Mouse (Mus musculus): ENCODE results near the gene Aftph.

Aftph gene

DNA sequence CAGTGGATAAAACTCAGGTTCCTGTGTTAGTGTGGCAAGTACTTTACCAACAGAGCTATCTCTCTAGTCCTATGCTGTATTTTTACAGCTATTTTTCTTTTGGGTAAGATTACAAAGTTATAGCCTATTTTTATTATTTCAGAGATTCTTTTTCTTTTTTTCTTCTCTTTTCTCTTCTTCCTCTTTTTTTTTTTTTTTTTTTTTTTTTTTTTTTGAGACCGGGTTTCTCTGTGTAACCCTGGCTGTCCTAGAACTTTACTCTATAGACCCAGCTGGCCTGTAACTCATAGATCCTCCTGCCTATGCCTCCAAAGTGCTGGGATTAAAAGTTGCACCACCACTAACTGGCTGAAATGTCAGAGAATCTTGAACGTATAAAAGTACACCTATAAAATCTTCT lies 13.3 kb downstream of the Aftph start:
- DNase-seq (ENCODE audit: low spot score), result no peak

DNA sequence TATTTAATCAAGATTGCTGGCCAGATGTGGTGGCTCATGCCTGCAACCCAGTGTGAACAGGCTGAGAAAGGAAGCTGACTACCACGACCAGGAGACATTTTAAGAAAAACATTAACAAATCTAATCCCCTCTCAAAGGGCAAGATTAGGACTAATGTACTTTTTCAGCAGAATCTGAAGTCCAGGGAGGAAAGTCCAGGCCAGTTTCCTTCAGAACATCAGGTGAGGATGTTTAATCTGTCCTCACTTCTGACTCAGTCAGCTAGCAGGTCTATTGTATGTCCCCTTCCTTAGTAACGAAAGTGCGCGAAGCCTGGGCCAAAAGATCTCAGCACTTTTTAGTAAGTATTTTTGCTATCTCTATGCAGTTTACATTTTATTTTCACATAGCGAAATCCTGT lies 17.8 kb downstream of the Aftph start:
- DNase-seq (ENCODE audit: low spot score), result no peak

DNA sequence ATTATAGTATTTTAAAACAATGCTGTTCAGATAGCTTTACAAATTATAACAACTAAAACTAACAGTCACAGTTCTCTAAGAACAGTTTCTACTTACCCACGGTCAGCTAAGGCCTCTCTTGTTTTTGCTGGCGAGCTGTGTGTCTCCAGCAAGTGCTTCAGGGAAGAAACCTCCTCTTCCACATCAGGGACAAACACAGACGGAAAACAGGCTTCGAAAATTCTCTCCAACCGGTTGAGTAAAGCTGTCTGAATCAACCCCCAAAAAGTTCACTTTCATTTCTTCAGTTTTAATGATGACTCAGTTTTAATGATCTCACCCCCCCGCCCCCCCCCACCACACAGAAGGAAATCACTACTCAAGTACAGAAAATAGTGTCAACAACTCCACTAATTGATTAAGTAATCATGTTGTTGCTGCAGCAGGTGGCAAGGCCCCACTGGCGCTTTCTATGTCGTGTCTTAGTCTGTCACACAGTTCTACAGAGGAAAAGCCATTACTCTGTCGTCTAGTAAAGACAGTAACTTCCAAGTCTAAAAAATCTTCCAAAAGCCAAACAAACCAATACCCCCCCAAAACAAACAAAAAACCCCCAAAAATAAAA lies 29.2 kb downstream of the Aftph start:
- no peak for DNase-seq (ENCODE audit: low spot score)

DNA sequence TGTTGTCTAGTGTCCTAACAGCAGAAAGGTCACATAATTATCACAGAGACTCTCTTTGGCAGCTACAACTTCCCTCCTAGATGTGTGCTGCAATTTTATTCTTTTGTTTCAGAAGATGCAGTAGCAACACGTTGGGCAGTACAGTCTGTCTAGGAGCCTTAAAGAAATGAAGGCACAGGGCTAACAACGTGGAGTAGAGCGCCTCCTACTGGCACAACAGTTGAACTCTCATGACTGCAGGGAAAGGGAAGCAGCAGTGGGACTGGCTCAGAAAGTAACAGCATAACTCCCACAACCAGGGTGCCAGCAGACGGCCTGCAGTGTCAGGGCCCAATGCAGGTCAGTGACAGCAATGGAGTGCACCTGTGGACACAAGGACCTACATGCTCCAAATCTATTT lies 50.4 kb downstream of the Aftph start:
- DNase-seq (ENCODE audit: low spot score), result peak; percentile 8

DNA sequence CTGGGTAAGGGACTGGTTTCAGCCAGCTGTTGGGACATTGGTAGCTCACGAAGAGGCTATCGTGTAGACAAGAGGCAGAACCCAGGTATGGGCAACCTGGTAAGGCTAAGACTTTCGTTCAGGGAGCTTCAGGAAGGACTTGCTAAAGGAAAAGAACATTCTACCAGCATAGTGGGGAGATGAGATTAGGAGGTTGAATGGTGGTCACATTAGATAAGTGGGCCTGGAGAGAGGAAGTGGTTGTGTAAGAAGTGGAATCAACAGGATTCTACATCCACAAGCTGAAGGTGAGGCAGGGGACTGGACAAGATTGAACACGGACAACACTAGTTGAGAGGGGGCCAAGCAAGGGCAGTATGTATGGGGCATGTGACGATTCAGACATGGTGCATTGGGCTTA lies 59.7 kb downstream of the Aftph start:
- DNase-seq (ENCODE audit: low spot score), result no peak

DNA sequence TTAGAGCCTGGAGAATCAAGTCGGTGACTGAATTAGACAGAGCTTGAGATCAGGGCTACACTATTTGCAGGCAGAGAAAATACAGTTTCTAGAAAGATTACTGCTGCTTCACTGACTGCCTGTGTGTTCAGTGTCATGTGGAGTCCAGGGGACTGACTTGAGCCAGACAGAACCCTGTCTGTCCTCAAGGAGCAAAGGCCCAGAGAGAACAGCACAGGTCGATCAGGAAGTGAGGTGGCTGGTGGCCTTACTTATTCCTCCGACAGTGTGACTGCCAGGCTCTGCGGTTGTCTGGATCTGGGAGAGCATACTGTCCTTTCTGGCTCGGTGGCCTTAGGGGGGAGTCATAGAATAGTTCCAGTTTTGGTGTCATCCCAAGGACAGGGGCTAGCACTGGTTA lies 60.6 kb downstream of the Aftph start:
- no peak for DNase-seq (ENCODE audit: low spot score)

DNA sequence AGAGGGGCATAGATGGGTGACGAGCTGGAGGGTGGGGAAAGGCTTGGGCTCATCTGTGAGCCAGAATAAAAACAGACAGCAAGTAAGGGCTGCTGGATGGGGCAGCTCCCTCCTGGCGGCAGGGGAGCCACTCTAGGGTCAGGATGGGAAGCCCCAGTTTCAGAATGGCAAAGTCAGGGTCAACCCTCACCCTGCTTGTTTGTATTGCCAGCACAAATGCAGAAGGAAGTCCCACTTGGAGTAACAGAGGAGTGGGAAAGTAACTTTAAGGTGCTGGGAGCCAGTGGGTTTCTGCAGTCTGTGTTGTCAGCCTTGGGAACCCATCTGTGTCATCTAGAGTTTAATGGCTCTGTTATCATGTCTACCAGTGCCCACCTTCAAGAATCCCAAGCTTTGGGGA lies 62.0 kb downstream of the Aftph start:
- DNase-seq (ENCODE audit: low spot score), result no peak

DNA sequence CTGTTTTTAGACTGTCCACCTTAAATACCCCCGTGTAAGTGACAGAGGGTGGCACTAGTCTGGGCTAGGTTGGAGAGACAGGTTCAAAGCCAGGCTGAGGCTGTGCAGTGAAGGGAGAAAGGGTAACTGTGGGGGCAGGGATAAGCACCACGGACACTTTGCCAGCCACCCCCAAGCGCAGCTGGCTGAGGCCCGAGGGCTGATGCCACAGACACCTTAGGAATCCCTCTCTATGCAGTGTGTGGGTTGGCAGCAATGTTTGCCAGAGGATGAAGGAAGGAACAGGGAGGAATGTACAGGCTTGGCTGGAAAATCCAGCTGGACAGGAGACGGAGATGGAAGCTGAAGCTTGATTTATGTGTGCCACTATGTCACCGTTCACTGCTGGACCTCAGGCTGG lies 68.9 kb downstream of the Aftph start:
- no peak for DNase-seq (ENCODE audit: low spot score)

DNA sequence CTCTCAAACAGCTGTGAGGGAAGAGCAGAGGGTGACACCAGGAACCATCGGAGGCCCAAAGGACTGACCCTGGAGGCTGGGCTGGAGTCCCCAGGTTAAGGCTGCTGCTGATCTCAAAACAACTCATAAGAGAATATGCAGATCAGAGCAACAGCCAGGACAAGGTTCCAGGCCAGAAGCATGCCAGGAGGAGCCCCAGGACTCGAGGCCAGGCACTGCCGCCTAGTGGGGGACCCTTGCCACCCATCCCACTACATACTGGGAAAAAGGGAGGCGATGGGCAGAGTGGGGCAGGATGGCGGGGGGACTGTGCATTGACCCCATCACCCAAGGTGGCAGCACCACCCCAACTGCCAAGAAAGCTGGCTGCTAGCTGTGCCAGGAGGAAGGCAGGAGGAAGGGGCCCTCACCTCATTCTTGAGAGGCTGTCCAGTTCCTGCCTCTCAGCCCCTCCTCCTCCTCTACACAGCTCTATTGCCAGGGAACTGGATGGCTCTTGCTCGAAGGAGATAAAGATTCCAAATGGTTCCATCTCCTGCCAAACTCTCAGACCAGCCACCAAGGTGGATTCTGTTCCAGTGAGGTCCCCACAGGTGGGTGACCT lies 69.5 kb downstream of the Aftph start:
- DNase-seq (ENCODE audit: low spot score), result no peak

DNA sequence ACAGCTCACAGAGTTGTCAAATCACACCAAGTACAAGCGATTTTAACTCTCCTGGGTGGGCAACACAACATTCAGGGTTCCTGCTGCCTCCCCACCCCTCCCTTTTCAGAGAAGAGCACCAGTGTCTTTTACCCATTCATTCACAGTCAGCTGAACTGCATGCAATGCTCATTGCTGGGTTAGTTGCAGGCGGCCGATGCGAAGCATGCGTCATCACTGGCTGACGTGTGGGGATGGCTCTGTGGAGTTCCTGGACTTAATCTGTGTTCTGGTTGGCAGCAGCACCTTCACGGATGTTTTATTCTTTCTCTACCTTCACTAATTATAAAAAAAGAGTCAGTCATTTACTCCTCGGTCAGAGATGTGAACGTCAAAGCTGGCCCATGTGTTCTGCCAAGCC lies 76.5 kb downstream of the Aftph start:
- no peak for DNase-seq (ENCODE audit: low spot score)

DNA sequence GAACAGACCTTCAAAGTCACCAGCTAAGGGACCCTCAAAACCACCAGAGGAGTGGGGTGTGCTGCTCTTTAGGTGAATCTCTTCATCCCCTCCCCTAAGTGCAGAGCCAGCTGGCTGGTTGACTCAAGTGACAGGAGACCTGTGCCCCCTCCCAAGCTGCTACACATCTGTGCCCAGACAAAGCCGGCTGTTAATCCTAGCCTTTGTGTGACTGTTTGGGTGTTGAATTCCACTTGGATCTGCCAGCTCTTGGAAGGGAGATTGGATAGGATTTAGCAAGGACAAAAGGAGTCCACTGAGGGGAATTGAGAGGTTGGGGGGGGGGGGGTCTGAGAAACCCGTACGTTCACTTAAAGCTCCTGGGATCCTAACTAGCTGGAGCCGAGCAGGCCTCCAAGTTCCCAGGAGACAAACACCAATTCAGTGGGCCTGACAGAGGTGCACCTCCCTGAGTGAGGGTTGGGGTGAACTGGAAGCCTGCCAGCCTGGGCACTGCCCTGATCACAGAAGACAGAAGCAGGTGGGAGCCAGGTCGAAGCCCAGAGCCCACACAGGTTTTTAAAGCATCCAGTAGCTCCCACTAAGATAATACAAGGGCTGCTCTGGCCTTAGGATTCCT lies 77.7 kb downstream of the Aftph start:
- DNase-seq (ENCODE audit: low spot score), result no peak

DNA sequence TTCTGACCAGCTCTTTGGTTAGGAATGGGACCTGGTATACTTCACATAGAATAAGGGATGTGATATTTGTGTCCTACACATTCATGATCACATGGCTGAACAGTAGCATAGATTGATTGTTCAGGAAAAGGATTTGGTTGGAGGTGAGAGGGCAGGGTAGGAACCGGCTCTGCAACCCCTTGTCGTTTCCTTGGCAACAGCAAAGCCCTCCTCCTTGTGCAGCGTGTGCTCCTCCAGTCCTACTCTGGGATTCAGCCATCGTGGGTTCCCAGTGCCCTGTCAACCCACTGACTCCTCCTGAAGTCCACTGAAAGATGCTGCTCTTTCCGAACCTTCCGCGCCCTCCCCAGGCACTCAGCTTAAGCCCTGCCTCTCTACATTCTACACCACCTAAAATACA lies 78.6 kb downstream of the Aftph start:
- no peak for DNase-seq (ENCODE audit: low spot score)

DNA sequence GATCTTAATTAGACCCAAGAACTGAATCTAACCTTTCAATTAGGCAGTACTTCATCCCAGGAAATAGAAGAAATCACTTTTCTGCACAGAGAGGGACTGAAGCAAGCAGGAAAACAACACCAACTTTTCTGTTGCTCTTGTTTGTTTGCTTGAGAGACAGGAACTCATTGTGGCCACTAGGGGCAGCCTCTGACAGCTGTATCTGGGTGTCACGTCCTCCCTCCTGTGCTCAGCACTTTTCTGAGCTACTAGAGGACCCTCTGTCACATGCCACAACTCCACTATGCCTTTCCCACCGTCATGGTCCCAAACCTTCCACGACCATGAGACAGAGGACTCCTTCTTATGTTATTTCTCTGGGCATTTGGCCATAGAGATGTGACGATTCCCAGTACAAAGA lies 79.7 kb downstream of the Aftph start:
- no peak for DNase-seq (ENCODE audit: low spot score)

DNA sequence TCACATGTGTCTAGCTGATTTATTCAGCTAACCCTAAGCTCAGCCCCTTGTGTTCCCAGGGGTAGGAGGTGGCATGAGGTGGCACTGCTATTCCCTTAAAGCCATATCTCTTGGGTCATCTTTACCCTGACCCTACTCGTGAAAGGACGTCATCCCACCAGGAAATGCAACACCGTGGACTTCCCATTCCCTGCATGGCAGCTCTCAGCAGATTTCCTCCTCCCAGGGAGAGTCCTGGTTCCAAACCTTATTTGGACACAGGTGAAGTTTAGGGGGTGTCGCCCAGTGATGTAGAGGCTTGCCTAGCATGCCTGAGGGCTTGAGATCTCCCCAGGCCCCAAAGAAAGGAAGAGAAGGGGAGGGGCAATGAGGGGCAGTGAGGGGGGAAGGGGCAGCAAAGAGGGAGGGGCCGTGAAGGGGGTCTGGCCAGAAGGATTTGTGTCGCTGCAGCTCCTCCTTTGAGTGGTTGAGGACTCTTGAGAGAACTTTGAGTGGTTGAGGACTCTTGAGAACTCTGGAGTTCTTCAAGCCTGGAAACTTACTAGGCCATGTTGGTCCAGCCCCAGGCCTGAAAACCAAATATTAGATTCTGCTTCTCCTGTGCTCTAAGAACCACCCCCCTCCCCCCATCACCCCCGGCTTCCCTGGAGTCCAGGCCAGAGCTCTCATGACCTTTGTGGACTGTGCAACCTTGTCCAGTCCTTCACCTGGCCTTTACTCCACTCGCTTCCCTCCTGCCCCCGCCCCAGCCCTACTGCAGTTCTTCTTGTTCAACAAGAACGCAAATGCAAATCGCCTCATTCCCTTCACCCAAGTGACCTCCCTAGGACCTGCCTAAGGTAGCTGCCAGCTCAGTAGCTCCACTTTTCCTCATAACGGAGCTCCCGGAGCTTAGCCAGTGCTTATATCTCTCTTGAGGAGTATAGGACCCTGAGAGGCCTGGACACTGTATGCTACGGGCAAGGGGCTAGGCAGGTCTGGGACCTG lies 81.0 kb downstream of the Aftph start:
- DNase-seq (ENCODE audit: low spot score), result no peak

DNA sequence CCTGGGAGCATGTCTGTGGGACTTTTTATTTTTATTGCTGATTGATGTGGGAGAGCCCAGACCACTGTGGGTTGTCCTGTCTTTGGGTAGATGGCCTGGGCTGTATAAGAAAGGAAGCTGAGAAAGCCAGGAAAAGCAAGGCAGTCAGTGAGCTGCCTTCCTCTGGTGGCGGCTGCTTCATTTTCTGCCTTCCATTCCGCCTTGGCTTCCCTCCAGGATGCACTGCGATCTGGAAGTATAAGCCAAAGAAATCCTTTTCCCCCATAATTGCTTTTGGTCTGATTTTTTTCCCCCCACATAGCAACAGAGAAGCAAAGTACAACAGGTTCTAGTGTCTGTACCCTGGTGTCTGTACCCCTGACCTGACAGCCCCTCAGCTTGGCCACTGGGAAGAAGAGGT lies 82.3 kb downstream of the Aftph start:
- DNase-seq (ENCODE audit: low spot score), result no peak

DNA sequence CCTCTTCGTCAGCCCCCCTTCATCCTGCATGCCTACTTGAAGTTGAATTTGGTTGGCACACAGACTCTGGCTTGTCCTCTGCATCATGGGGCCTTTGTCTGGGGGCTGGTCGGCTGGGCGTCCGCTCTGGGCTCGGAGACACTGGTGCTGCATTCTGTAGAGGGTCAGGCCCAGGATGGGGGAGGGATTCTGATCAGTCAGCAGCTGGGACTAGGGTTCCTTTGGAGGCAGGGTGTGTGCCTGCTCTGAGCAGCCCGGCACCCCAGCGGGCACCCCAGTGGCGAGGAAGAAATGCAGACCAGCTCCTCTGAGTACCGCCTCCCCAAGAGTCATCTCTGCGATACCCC lies 84.7 kb downstream of the Aftph start:
- no peak for DNase-seq (ENCODE audit: low spot score)

DNA sequence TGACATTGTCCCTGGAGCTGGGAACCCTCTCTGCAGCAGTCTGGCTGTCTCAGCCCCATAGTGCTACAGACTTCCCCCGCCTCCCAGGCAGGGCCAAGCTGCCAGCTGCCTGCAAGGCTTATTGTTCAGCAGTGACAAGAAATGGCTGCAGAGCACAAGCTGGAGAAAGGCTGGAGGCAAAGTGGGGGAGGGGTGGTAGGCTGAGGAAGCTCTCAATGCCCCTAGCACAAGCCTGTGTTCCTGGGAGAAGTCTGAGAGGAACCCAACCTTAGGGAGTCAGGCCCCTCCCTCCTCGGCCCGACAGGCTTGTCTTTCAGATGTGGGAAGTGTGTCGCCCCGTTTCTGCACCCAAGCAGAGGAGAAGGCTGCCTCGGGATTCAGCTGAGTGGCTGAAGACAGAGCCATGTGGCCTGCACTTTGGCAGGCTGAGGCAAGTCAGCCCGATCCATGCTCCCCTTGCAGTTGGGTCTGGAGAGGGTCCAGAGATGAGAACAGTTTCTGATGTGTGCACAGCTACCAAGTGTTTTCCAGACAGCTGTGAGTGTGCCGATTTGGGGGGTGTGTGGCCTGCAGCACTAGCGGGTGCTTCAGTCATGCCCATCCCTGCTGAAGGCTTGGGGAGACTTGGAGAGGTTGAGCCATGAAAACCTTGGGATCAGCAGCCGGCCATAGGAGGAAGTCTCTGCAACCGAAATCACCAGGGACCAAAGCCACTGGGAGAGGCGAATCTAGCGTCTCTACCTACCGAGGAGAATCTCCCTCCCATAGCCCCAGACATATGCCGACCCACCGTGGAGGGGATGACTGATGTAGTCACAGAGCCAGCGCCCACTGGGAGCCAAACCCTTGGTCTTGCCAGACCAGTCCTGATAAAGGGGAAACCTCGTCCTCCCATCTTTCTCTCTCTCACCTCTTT lies 85.3 kb downstream of the Aftph start:
- DNase-seq (ENCODE audit: low spot score), result peak; percentile 35

DNA sequence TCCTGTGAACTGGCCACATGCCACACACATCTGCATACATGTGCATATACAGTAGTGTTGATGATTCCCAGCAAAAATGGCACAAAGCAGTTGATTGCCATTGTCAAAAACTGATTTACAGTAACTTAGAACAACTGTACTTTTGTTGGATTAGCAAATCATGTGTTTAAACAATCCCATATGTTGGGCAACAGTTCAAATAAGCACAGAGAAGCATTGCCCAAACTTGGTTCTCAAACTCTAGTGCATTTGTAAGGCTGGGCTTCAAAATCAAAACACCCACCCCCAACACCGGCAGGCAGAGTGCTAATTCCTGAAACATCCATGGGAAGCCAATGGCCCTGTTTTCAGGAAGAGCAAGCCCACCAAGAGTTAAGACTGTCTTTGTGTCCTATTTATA lies 90.2 kb downstream of the Aftph start:
- no peak for DNase-seq (ENCODE audit: low spot score)

DNA sequence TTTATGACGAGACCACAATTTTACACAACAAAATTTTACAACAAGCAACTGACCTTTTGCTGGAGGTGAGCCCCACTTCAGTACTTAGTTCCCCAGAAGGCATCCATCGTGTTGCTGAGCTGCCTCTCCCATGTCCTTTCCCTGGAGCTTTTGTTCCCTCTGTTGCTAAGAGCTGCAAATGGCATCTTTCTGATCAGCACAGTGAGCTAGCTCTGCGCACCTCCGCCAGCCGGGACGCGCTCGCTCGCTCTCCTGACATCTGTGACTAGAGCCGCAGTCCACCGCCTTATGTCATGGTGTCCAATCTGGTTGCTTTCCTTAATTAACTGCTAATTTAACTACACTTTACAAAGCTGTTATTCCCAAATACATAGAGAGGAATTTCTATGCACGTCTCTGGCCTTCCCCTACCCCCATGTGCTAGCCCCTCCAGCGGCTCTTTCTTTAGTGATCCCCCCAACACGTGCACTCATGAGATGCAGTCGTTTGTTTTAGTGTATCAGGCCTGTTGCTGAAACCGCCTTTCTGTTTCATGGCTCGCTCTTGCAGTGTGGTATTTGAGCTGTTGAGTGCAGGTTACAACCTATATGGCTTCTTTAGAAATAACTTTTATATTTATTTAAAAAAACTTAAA lies 91.3 kb downstream of the Aftph start:
- DNase-seq (ENCODE audit: low spot score), result no peak

DNA sequence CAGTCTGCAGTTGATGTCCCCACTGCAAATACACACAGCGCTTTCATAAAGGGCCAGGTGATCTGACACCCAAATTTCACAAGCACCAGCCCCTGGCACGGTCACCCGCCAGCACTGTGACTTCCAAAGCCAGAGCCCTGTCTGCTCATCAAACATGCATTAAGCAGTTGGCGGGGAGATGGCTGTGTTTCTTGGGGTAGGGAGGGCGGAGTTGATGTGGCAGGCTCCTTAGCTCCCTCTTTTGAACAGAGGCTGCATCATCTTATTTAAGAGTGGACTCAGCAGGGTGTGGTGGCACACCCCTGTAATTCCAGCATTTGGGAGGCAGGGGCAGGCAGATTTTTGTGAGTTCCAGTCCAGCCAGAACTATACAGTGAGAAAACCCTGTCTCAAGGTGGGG lies 91.9 kb downstream of the Aftph start:
- DNase-seq (ENCODE audit: low spot score), result no peak

DNA sequence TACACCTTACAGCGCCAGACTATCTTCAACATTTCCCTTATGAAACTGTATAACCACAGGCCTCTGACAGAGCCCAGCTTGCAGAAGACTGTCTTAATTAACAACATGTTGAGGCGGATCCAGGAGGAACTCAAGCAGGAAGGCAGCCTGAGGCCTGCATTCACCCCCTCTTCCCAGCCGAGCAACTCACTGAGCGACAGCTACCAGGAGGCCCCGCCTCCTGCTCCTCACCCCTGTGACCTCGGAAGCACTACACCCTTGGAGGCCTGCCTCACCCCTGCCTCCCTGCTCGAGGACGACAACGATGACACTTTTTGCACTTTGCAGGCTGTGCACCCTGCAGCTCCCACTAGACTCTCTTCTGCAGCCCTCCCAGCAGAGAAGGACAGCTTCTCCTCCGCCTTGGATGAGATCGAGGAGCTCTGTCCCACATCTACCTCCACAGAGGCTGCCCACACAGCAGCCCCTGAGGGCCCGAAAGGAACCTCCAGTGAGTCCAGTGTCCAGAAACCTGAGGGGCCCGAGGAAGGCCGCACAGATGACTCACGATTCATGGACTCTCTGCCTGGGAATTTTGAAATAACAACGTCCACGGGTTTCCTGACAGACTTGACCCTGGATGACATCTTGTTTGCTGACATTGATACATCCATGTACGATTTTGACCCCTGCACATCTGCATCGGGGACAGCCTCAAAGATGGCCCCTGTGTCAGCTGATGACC lies 93.3 kb downstream of the Aftph start:
- DNase-seq (ENCODE audit: low spot score), result no peak
